Mouse (Mus musculus): ENCODE measurements around the gene Pacs1. TPM values are rescaled to one million over a fixed set of nuclear protein-coding genes. Genes with fewer than 3 reads are reported as not detected.
A peak's percentile ranks its signal among the peaks of the same experiment; 100 is the strongest.

Pacs1 gene
- polyA plus RNA-seq, 1 experiment from 2014 or later, result 4.6 TPM

GRCm38 (mm10) chr19:5094243-5094632, 178.7 kb downstream of the Pacs1 start:
- peak; percentile 58 for ATAC-seq (ENCODE audit: low FRiP score, low TSS enrichment)
- Histone ChIP-seq H3K4me1 (replicated peaks; ENCODE audit: control insufficient read depth, insufficient read depth) (peaks cover 6% of the 10 kb centered on the region; the same call in 1 of the 2 replicates), H3K36me3 (ENCODE audit: control insufficient read depth, insufficient read depth, low read length) (peaks cover 18% of the 10 kb centered on the region)

GRCm38 (mm10) chr19:5093481-5094242, 179.3 kb downstream of the Pacs1 start:
- no peak overlapping the region for H3K4me2 ChIP-seq (replicated peaks; ENCODE audit: low read depth)
- DNase-seq (ENCODE audit: low spot score) (no peak), ATAC-seq (ENCODE audit: low FRiP score, low TSS enrichment) (no peak)
- H3K4me3 ChIP-seq (ENCODE audit: low read depth, low read length), result no peak overlapping the region
- WGBS, result 76% methylated on average over 12 of the region's 12 CpGs
- TF ChIP-seq EP300 (optimal IDR thresholded peaks at IDR 0.05) (no peak), CTCF (IDR thresholded peaks at IDR 0.05; ENCODE audit: low read depth) (no peak)
- H3K9me3 ChIP-seq (ENCODE audit: control insufficient read depth, low read length), result no peaks in the 10 kb centered on the region
- peaks cover 8% of the 10 kb centered on the region; the same call in 1 of the 2 replicates for H3K4me1 ChIP-seq (replicated peaks; ENCODE audit: control insufficient read depth, insufficient read depth)
- H3K27me3 ChIP-seq (ENCODE audit: control insufficient read depth, insufficient read depth, low read length), result no peaks in the 10 kb centered on the region
- H3K27ac ChIP-seq (replicated peaks), result no peak overlapping the region
- peaks cover 18% of the 10 kb centered on the region for H3K36me3 ChIP-seq (ENCODE audit: control insufficient read depth, insufficient read depth, low read length)
- no peak overlapping the region for H3K9ac ChIP-seq (ENCODE audit: low read length)

More at GRCm38 (mm10) chr19:5094243-5094632, 178.7 kb downstream of the Pacs1 start:
- TF ChIP-seq CTCF (IDR thresholded peaks at IDR 0.05; ENCODE audit: low read depth) (peak; percentile 96), EP300 (optimal IDR thresholded peaks at IDR 0.05) (no peak)
- no peaks in the 10 kb centered on the region for H3K9me3 ChIP-seq (ENCODE audit: control insufficient read depth, low read length)
- H3K4me2 ChIP-seq (replicated peaks; ENCODE audit: low read depth), result no peak overlapping the region
- under 1% methylated on average over 21 of the region's 21 CpGs for WGBS
- no peak overlapping the region for H3K9ac ChIP-seq (ENCODE audit: low read length)
- no peaks in the 10 kb centered on the region for H3K27me3 ChIP-seq (ENCODE audit: control insufficient read depth, insufficient read depth, low read length)
- H3K27ac ChIP-seq (replicated peaks), result no peak overlapping the region
- DNase-seq (ENCODE audit: low spot score), result peak; percentile 96
- H3K4me3 ChIP-seq (ENCODE audit: low read depth, low read length), result no peak overlapping the region

GRCm38 (mm10) chr19:5092083-5092482, 180.8 kb downstream of the Pacs1 start:
- H3K36me3 ChIP-seq (ENCODE audit: control insufficient read depth, insufficient read depth, low read length), result peaks cover 18% of the 10 kb centered on the region
- no peak overlapping the region for H3K4me3 ChIP-seq (ENCODE audit: low read depth, low read length)
- DNase-seq (ENCODE audit: low spot score) (no peak), ATAC-seq (ENCODE audit: low FRiP score, low TSS enrichment) (no peak)
- H3K9ac ChIP-seq (ENCODE audit: low read length), result no peak overlapping the region
- peaks cover 3% of the 10 kb centered on the region; the same call in 1 of the 2 replicates for H3K4me1 ChIP-seq (replicated peaks; ENCODE audit: control insufficient read depth, insufficient read depth)
- 90% methylated on average over 10 of the region's 10 CpGs for WGBS
- H3K9me3 ChIP-seq (ENCODE audit: control insufficient read depth, low read length), result no peaks in the 10 kb centered on the region
- no peaks in the 10 kb centered on the region for H3K27me3 ChIP-seq (ENCODE audit: control insufficient read depth, insufficient read depth, low read length)
- no peak overlapping the region for H3K27ac ChIP-seq (replicated peaks)
- no peak overlapping the region for H3K4me2 ChIP-seq (replicated peaks; ENCODE audit: low read depth)
- TF ChIP-seq CTCF (IDR thresholded peaks at IDR 0.05; ENCODE audit: low read depth) (no peak), EP300 (optimal IDR thresholded peaks at IDR 0.05) (no peak)

- peaks cover 5% of the 10 kb centered on the region; the same call in 1 of the 2 replicates for H3K4me1 ChIP-seq (replicated peaks; ENCODE audit: control insufficient read depth, insufficient read depth)
- H3K4me2 ChIP-seq (replicated peaks; ENCODE audit: low read depth), result peak overlapping the region; percentile 89
- H3K27ac ChIP-seq (replicated peaks), result no peak overlapping the region
- DNase-seq (ENCODE audit: low spot score) (no peak), ATAC-seq (ENCODE audit: low FRiP score, low TSS enrichment) (no peak)
- TF ChIP-seq CTCF (IDR thresholded peaks at IDR 0.05; ENCODE audit: low read depth) (no peak), EP300 (optimal IDR thresholded peaks at IDR 0.05) (no peak)
- 91% methylated on average over 4 of the region's 4 CpGs for WGBS
- H3K9me3 ChIP-seq (ENCODE audit: control insufficient read depth, low read length), result no peaks in the 10 kb centered on the region
- H3K9ac ChIP-seq (ENCODE audit: low read length), result peak overlapping the region; percentile 82
- peak overlapping the region; percentile 72 for H3K4me3 ChIP-seq (ENCODE audit: low read depth, low read length)
- H3K27me3 ChIP-seq (ENCODE audit: control insufficient read depth, insufficient read depth, low read length), result no peaks in the 10 kb centered on the region; the same call in 1 of the 2 replicates
- peaks cover 18% of the 10 kb centered on the region for H3K36me3 ChIP-seq (ENCODE audit: control insufficient read depth, insufficient read depth, low read length)
Measured at GRCm38 (mm10) chr19:5089324-5089723, 183.6 kb downstream of the Pacs1 start.

- peak within 1 kb of the TSS; percentile 89 for H3K4me2 ChIP-seq (replicated peaks; ENCODE audit: low read depth)
- ATAC-seq (ENCODE audit: low FRiP score, low TSS enrichment) (peak; percentile 90), DNase-seq (ENCODE audit: low spot score) (peak; percentile 95)
- H3K36me3 ChIP-seq (ENCODE audit: control insufficient read depth, insufficient read depth, low read length), result peaks cover 16% of the 10 kb centered on the region
- H3K27me3 ChIP-seq (ENCODE audit: control insufficient read depth, insufficient read depth, low read length), result no peaks in the 10 kb centered on the region; the same call in 1 of the 2 replicates
- H3K4me1 ChIP-seq (replicated peaks; ENCODE audit: control insufficient read depth, insufficient read depth), result peaks cover 5% of the 10 kb centered on the region; the same call in 1 of the 2 replicates
- peak within 1 kb of the TSS; percentile 87 for H3K27ac ChIP-seq (replicated peaks)
- peak within 1 kb of the TSS; percentile 82 for H3K9ac ChIP-seq (ENCODE audit: low read length)
- WGBS, result under 1% methylated on average over 58 of the region's 58 CpGs
- TF ChIP-seq EP300 (optimal IDR thresholded peaks at IDR 0.05) (no peak), CTCF (IDR thresholded peaks at IDR 0.05; ENCODE audit: low read depth) (peak; percentile 79)
- peak within 1 kb of the TSS; percentile 72 for H3K4me3 ChIP-seq (ENCODE audit: low read depth, low read length)
- H3K9me3 ChIP-seq (ENCODE audit: control insufficient read depth, low read length), result no peaks in the 10 kb centered on the region
Measured at GRCm38 (mm10) chr19:5087884-5088728, 184.8 kb downstream of the Pacs1 start, which contains the start of gene Yif1a. Yif1a (plus strand) TSS chr19:5088538.
